In genomic region chr7:141299175-141299574, GRCm38 (mm10) we compare ENCODE assay signal across 22 mouse cellular contexts. TPM values are rescaled to one million over a fixed set of nuclear protein-coding genes. Genes with fewer than 3 reads are reported as not detected.
"Had no signal": no experiment of that assay in that cellular context is flagged by ENCODE, and none has a peak within 500 bp of the region (broad histone marks: within the 10 kb centered on the region; RNA-seq: fewer than 3 reads in every experiment).

No protein-coding gene starts in this region.

- H3K4me3 ChIP-seq: kidney, embryonic 15.5 days; left cerebral cortex, adult 2 months; limb, embryonic 12.5 days; midbrain, embryonic 10.5 days; midbrain, embryonic 15.5 days; neural tube, embryonic 12.5 days; stomach, embryonic 15.5 days had no signal

- H3K4me2 ChIP-seq: kidney, embryonic 15.5 days; limb, embryonic 12.5 days; midbrain, embryonic 15.5 days; neural tube, embryonic 12.5 days; stomach, embryonic 15.5 days had no signal

- DNase-seq: kidney, postnatal 14 days; liver; lung, adult 2 months; lung, postnatal 10 days; lung, postnatal 4 days; thymus, adult 2 months; thymus, postnatal 25 days had no signal

- H3K9me3 ChIP-seq: kidney, embryonic 15.5 days; limb, embryonic 12.5 days; midbrain, embryonic 10.5 days; midbrain, embryonic 15.5 days; neural tube, embryonic 12.5 days; stomach, embryonic 15.5 days had no signal

- H3K9ac ChIP-seq: kidney, embryonic 15.5 days; limb, embryonic 12.5 days; liver, embryonic 14.5 days; midbrain, embryonic 15.5 days; neural tube, embryonic 12.5 days; stomach, embryonic 15.5 days had no signal

- H3K27ac ChIP-seq: kidney, embryonic 15.5 days; left cerebral cortex, adult 2 months; limb, embryonic 12.5 days; liver, embryonic 14.5 days; midbrain, embryonic 10.5 days; midbrain, embryonic 15.5 days; neural tube, embryonic 12.5 days; stomach, embryonic 15.5 days had no signal

- ATAC-seq: midbrain, embryonic 15.5 days had no signal

RNA-seq across cellular contexts. Expression of gene Drd4, which starts 7.4 kb away (rescaled TPM):
- total RNA-seq: megakaryocyte, adult 5-6 weeks; monocyte, adult 5-6 weeks; neutrophil, adult 5-6 weeks had no signal
- polyA plus RNA-seq: liver, embryonic 14.5 days; lung, adult 2 months had no signal

RNA-seq across cellular contexts. Expression of gene Sct, which starts 20.2 kb away (rescaled TPM):
- total RNA-seq: layer of hippocampus, adult 8-10 months; layer of hippocampus, postnatal 14 days; left cerebral cortex, adult 2 months; left cerebral cortex, postnatal 25 days; megakaryocyte, adult 5-6 weeks; monocyte, adult 5-6 weeks; neutrophil, adult 5-6 weeks had no signal
- polyA plus RNA-seq: lung, adult 2 months had no signal

RNA-seq across cellular contexts. Expression of gene Cdhr5, which starts 22.6 kb away (rescaled TPM):
- total RNA-seq: layer of hippocampus, adult 8-10 months; layer of hippocampus, postnatal 14 days; left cerebral cortex, adult 2 months; left cerebral cortex, postnatal 25 days; megakaryocyte, adult 5-6 weeks; monocyte, adult 5-6 weeks; neutrophil, adult 5-6 weeks had no signal
- polyA plus RNA-seq: limb, embryonic 12.5 days; midbrain, embryonic 10.5 days; midbrain, embryonic 15.5 days; neural tube, embryonic 12.5 days; urinary bladder, adult 2 months had no signal
